Mouse (Mus musculus) embryo, embryonic 9.5 days (tissue): ENCODE data around the gene Pcgf6.
A peak's percentile ranks its signal among the peaks of the same experiment; 100 is the strongest.

Source experiments
- DNase-seq: peaks from one replicate; pipeline ENCODE4 v3.0.0-alpha.2; 2017; ENCODE audit errors: extremely low spot score

Gene Pcgf6

DNA sequence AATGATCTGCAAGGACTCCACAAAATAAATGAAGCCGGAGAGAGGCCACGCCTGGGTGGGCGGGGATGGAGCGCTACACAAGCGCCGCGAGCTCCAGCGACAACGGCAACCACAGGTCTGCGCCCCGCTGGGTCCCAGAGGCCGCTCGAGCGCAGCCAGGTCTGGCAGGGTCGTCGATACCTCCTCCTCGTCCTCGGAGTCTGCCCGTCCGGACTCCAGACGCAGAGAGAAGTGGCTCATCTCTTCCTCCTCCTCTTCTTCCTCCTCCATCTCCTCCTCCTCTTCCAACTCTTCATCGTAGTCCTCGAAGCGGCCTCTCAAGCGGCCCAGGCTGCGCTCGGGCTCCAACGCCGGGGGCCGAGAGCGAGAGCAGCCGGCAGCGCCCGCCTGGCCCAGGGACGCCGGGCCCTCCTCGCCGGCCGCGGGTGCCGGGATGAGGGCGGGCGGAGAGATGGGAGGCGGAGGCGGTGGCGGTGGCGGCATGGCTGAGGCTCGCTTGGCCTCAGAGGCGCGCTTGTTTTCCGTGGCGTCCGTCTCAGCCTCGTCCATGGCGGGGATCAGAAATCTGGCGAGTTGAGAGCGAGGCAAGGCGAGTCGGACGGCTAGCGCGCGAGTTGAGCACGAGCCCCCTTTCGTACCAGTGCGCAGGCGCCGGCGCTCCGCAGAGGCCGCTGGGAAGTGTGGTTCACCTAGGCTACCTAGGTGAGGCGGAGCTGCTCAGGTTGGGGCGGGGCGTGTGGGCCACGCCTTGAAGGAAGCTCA is at the start of gene Pcgf6:
Gene Pcgf6, minus strand, starts transcription at position 636 of the 762 bp plus-strand sequence.
- peak; percentile 87 for DNase-seq

DNA sequence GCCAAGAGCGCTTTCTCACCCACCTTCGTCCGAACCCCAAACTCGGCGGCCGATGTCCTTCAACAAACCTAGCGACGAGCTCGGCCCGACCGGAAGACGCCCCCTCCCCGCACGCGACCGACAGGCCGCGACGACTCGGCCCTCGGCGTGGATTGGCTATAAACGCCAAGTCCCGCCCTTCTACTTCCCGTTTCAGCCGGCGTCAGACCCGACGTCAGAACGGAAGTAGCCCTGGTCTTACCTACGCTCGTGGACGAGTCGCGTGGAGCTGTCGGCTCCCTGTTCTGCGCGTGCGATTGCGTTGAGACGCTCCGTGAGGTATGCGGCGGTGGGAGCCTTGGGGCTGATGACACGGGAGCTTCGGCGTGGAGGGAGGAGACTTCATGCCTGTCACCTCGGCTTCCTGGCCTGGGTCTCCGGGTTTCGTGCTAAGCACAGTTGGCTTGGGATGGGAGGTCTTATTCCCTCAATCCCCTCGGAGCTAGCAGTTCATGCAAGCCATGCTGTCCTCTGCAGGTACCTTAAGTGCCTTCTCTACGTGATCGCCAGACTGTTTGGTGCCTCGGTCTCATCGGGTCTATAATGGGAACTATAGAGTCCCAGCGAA is 39.9 kb upstream of the Pcgf6 start, which contains the start of the genes Usmg5 and Pdcd11:
Gene Usmg5, minus strand, starts transcription at position 98 of the 607 bp plus-strand sequence.
Gene Pdcd11, plus strand, starts transcription at position 219 of the 607 bp plus-strand sequence.
- peak; percentile 92 for DNase-seq

DNA sequence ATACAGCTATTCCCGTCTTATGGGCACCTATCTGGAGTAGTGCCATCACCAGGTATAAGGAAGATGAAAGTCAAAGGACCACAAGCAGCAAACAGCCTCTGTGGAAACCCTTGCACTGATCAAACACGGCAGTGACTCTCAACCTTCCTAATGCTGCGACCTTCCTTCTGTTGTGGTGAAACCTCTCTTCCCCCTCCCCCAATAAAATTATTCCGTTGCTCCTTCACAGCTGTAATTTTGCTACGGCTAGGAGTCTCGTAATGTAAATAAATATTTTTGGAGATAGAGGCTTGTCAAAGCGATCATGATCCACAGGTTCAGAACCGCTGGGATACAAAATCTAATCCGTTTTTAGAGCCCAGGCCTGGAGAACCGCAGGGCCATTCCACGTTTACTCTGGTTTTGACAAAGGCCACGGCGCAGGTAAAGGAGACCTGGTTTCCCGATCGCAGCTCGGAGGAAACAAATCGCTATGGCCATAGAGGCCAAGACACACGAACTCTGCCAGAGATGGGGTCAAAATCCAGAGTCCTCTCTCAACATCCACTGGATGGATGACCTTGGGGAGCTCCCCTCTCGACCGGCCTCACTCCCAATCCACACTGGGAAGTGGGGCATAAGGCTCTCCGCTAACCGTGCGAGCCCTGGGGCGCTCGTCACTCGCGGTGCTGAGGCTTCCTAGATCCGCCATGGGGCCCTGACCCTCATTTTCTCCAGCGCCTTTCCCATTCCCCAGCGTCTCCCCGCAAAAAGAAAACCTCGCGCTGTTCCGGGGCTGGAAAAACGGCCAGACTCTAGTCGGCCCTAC is 39.2 kb upstream of the Pcgf6 start:
- DNase-seq, result no peak

DNA sequence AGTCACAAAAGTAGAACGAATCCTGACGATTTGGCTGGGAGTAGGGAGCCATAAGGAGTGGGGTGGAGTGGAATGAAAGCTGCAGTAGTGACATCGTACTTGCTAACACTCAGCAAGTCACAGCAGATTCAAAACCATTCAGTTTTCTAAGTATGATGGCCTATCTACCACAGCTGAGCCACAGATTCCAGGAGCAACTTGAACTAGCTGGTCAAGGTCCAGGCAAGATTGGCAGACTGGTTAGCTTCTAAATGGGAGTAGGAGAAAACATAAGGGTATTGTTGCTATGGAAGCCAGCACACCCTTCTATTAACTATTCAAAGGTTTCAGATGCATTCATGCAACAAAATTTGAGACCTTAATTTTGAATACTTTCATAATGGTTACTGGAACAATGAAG is 37.5 kb upstream of the Pcgf6 start:
- no peak for DNase-seq

DNA sequence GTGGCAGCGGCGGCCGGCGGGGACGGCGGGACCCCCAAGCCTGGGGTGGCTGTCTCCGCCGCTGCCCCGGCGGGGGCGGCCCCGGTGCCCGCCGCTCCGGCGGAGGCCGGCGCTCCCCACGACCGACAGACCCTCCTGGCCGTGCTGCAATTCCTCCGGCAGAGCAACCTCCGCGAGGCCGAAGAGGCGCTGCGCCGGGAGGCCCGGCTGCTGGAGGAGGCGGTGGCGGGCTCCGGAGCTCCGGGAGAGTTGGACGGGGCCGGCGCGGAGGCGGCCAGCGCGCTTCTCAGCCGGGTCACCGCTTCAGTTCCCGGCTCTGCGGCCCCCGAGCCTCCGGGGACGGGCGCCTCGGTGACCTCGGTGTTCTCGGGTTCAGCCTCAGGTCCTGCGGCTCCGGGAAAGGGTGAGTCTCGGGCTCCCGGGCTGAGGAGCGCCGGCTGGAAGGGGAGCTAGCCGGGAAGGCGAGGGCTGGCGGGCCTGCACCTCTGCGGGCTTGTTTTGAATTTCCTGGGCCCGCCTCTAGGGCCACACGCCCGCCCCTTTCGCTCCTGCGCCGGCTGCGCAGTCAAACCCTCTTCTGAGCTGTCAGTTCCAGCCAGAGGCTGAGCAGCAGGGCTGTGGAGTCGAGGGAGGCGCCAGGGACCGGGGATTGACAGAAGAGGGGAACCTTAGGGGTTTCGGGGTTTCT is 17.4 kb upstream of the Pcgf6 start:
- DNase-seq, result peak; percentile 85

DNA sequence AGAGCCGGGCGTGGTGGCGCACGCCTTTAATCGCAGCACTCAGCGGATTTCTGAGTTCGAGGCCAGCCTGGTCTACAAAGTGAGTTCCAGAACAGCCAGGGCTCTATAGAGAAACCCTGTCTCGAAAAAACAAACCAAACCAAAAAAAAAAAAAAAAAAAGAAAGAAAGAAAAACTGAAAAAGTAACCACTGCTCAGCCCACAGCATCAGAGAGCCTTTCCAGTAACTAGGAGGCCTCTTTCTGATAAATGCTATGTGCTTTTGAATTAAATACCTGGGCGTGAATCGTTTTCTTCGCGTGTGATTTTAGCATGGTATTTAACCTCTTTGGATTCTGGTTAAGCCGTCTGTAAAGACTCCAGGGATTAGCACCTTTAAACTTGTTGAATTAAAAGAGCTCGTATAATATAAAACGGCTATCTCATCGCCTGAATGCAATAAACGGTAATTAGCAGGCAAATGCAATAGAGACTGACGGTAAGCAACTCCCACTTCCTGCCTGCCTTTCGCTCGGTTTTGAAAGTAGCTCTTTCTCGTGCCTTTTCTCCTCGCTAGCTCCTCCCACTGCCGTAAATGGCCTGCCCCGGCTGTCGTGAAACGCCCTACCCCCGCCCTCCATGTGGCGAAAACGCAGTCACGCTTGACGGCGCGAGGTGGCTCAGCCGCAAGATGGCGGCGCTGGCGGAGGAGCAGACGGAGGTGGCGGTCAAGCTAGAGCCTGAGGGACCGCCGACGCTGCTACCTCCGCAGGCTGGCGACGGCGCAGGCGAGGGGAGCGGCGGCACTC is 16.6 kb upstream of the Pcgf6 start, which contains the start of gene Taf5:
Gene Taf5, plus strand, starts transcription at position 651 of the 787 bp plus-strand sequence.
- DNase-seq, result peak; percentile 97

DNA sequence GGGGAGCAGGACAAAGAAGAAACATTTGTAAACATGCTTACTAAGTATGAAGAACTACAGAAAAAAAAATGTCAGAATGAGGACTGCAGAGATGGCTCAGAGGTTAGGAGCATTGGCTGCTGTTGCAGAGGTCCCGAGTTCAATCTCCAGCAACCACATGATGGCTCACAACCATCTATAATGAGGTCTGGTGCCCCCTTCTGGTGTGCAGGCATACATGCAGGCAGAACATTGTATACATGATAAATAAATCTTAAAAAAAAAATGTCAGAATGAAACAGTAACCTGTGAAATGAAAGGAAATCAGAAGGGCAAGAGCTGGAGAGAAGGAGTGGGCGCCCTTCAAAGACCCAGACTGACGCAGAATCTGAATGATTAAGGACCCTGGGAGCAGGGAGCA is 15.2 kb upstream of the Pcgf6 start:
- DNase-seq, result no peak

DNA sequence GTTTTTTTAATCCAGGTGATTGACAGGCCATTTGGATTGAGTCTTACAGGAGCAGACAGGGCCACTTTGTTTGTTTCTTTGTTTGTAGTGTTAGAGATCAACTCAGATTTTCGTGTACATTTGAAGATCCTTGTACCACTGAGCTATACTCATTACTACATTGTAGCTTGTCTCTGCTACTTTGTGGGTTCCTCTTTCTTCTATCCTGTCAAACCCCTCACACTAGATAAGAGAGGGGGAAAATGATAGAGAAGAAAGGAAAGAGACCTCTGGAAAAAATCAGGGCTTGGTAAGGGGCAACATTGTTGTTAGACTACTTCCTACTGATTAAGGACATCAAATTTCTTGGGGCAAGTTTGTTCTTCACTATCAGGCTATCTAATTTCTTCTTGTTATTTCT is 7.0 kb upstream of the Pcgf6 start:
- no peak for DNase-seq

DNA sequence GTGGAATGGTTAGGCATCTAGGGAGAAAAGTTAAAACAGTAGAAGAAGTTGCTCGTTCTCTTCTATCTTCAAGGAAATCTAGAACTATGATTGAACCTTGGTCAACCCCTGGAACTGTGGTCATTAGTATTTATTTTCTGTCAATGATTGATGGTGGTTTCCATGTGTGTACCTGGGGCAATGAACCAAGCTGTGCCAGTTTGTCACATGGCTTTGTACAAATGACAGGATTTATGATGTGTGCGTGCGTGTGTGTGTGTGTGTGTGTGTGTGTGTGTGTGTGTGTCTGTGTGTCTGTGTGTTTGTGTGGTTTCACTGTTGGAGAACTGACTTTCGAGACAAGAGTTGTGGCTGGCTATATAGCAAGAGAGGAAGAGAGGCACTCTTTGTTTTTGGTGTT is 2.8 kb upstream of the Pcgf6 start:
- no peak for DNase-seq

DNA sequence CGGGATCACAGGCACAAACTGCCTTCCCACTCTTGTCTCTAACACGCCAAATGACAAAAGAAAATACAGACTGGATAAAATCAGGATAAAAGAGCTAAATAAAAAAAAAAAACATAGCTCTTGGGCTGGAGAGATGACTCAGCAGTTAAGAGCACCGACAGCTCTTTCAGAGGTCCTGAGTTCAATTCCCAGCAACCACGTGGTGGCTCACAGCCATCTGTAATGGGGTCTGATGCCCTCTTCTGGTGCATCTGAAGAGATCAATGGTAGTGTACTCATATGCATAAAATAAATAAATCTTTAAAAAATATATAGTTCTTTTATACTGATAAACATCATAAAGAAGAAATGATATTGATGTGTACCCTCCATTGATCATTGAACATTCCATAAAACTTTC is 2.2 kb upstream of the Pcgf6 start:
- DNase-seq, result no peak

DNA sequence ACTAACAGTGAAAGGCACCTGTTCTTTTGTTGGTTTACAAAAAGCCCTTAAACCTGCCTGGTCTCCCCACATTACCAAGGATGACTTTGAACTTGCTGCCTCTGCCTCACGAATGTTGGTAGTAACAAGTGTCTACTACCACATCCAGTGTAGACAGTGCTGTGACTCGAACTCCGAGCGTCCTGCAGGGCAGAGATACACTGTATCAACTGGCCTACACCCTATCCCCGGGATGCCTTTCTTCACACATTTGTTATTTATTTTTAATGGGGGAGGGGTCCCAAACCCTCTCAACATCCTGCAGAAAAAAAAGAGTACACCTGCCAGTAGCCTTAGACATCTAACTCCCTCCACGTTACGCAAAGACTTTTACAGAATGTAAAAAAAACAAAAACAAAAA is 866 bp downstream of the Pcgf6 start:
- DNase-seq, result no peak

DNA sequence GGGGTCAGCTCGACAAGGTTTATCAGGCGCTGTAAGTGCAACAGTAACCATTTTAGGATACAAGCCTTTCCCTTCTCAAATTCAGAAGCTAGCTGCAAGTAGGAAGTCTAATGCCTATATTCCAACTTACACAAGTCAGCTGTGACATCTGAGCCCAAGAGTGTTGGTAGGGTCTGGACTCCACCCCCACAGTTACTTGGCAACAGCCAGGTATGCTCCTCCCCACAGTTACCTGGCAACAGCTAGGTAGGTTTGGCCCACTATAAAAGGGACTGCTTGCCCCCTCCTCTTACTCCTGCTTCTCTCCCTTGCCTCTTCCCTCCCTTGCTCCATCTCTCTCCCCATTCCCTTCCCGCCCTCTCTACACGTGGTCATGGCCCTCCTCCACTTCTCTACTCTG is 1.6 kb downstream of the Pcgf6 start:
- no peak for DNase-seq

DNA sequence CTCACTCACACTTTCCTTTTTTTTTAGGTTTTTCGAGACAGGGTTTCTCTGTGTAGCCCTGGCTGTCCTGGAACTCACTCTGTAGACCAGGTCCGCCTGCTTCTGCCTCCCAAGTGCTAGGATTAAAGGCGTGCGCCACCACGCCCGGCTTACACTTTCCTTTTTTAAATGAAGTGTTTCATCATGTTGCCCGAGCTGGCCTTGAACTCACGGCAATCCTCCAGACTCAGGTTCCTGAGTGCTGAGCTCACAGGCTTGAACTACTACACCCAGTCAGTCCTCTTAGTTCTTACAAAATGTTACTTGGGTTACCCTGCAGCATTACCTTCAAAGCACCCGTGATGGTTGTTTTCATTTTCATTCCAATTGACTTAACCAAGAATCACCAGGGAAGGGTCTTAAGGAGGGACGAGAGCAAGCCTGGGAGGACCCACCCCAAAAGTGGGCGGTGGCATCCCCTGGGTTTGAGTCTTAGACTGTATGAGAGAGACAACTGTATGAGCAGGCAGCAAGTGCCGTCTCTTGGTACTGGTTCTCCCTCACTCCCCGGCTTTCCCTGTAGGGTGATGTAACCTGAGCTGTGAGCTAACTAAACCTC is 3.4 kb downstream of the Pcgf6 start:
- DNase-seq, result no peak

DNA sequence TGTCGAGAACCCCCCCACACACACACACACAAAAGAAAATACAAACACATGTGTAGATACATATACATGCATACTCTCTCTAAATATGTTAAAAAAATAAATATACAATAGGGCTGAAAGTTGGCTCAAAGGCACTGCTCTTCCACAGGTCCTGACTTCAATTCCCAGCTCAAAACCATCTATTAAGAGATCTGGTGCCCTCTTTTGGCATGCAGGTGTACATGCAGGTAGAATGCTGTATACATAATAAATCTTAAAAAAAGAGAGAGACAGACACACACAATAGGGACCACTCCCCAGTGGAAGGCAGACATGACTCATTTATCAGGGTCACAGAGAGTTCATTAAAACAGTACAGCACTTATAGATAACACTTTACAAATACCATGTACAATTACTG is 4.4 kb downstream of the Pcgf6 start:
- DNase-seq, result no peak

DNA sequence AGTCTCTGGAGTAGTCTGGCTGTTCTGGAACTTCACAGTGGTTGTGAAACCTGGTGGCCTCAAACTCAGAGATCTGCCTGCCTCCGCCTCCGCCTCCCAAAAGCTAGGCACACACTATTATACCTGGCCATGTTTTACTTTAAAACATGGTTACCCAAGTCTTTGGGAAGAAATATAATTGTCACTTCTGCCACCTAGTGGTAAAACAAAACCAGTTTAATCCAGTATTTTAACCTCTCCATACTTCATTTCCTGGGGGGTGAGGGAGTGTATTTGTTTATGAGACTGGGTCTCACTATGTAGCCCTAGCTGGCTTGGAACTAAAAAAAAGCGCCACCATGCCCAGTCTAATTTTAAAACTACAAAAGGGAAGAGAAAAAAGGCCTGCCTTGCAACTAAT is 7.1 kb downstream of the Pcgf6 start:
- DNase-seq, result no peak

DNA sequence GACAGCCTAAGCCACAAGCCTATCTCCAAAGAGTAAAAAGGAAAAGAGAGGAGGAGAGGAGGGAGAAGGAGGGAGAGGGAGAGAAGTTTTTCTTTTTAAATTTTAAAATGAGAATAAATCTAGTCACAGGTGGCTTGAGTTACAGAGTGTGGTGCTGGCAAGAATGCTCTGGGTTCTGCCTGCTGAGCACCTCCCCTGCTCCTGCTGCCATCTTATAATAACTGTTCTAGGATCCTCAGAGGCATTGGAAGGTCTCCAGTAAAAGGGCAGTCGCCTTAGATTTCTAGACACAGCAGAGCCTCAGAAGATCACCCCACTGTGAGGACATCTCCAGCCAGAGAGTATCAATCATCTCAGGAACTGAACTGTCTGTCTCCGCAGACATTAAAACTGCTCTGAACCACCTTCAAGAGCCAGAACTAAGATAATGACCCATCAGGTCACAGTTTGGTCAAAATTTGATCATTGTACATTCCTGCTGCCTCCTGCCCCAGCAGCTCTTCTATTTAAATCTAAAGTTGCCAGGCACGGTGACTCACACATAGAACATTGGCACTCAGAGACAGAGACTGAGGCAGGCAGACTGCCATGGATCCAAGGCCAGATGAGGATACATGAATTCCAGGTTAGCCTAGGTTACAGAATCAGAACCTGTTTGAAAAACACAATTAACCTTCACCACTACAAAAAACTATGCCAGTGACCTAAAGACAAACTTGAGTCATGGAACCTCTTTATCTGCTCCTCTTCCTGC is 9.8 kb downstream of the Pcgf6 start:
- DNase-seq, result no peak

DNA sequence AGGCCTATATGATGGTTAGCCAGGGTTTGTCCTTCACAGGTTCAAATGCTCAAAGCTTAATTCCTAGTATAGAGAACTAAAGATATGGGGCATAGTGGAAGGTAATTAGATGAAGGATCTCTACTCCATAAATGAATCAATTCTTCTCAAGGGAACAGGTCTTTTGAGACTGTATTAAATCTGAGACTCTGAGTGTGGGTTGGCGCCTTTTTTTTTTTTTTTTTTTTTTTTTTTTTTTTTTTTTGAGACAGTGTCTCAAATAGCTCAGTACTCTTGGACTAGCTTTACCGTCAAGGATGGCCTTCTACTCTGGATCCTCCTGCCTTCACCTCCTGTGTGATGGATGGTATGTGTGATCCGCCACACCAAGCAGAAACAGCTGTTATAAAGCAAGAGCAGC is 14.1 kb downstream of the Pcgf6 start:
- no peak for DNase-seq

DNA sequence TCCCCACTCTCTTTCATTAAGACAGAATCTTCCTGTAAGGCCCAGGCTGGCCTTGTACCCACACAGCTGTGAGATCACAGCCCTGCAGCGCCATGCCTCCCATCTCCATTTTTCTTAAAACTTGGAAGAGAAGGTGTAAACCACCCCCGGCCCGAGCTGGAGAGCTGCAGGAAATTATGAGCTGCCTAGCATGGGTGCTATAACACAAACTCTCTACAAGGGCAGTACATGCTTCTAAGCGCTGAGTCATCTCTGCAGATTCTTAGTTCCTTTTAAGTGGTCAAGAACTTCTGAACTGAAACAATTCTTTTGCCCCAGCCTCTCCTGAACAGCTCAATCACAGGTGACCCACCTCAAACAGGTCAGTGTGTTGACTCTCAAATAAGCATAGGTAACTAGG is 15.8 kb downstream of the Pcgf6 start:
- DNase-seq, result no peak

DNA sequence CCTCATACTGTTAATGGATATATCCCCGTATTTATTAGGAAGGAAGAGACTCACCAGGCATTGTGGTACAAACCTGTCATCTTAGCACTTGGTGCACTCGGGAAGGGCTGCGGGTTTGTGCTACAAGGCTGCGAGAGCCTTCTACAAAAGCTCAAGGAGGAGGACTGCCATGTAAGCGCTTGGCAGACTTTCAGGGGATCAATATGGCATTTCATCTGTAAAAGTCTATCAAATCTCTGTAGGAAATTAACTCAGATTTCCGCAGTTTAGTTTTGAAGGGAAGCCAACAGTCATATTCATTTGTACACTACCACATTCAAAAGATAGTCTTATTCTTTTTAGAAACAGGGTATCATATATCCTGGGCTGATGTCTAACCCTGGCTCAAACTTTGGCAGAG is 18.9 kb downstream of the Pcgf6 start:
- no peak for DNase-seq

DNA sequence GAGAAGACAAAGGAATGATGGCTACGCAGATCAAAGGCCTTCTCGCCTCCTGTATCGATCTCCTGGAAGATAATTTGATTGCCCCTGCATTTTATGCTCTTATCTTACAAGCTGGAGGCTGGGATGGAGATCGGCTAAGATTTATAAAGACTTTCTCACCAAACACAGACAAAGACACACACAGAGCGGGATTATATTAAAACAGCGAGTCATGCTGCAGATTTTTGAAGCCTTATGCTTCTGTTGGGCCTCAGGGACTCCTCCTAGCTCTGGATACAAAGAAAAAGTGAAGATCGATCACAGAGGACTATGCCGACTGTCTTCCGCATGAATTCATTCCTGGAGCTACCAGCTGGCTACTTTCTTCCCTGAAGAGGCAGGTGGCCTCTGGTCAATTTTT is 20.9 kb downstream of the Pcgf6 start:
- DNase-seq, result no peak
